Comparison of ENCODE assay signal across 11 mouse cellular contexts in genomic region chr6:124720904-124721303, GRCm38 (mm10). TPM values are rescaled to one million over a fixed set of nuclear protein-coding genes. Genes with fewer than 3 reads are reported as not detected.
DNase-seq lines count a peak whose midpoint lies in the region; ATAC-seq and TF ChIP-seq lines count a peak whose summit lies in the region.
"Had no signal": no experiment of that assay in that cellular context is flagged by ENCODE, and none has a peak within 500 bp of the region (broad histone marks: within the 10 kb centered on the region; RNA-seq: fewer than 3 reads in every experiment).

No protein-coding gene starts in this region.

- intact Hi-C loops in heart, postnatal 14 days (cut with DNase I), result loop anchor here (2.0 kb wide), 1 partner anchor 18 kb away; the partner anchor contains the start of gene Ptpn6
- intact Hi-C loops in left cerebral cortex, postnatal 36 days (cut with DNase I), result no loop called here

- no peaks in the 10 kb centered on the region for H3K27me3 ChIP-seq in heart, embryonic 11.5 days (ENCODE audit: control insufficient read depth, insufficient read depth, low read length)
- no peaks in the 10 kb centered on the region for H3K27me3 ChIP-seq in midbrain, postnatal 0 days (ENCODE audit: insufficient read depth, low read length)
- no peaks in the 10 kb centered on the region for H3K27me3 ChIP-seq in midbrain, embryonic 13.5 days
- no peaks in the 10 kb centered on the region for H3K27me3 ChIP-seq in liver, embryonic 15.5 days

- no peak overlapping the region for H3K27ac ChIP-seq in heart, embryonic 11.5 days (ENCODE audit: low read depth, low read length)
- H3K27ac ChIP-seq in midbrain, postnatal 0 days (ENCODE audit: low read depth, low read length), result no peak overlapping the region
- H3K27ac ChIP-seq in midbrain, embryonic 13.5 days, result no peak overlapping the region
- H3K27ac ChIP-seq in liver, embryonic 15.5 days (replicated peaks), result peak overlapping the region; percentile 76

- H3K9ac ChIP-seq in heart, embryonic 11.5 days (ENCODE audit: low read depth, low read length), result peak overlapping the region; percentile 10; the same call in 1 of the 2 replicates
- H3K9ac ChIP-seq in midbrain, postnatal 0 days (replicated peaks; ENCODE audit: low read length, poor library complexity, severe bottlenecking), result 0 out of 2 replicates have a peak overlapping the region, but pooled peaks have one; percentile 8
- no peak overlapping the region for H3K9ac ChIP-seq in midbrain, embryonic 13.5 days (replicated peaks)
- H3K9ac ChIP-seq in liver, embryonic 15.5 days, result no peak overlapping the region

- no peaks in the 10 kb centered on the region for H3K9me3 ChIP-seq in heart, embryonic 11.5 days (replicated peaks; ENCODE audit: control insufficient read depth, low read length)
- H3K9me3 ChIP-seq in midbrain, postnatal 0 days (ENCODE audit: low read length), result no peaks in the 10 kb centered on the region
- H3K9me3 ChIP-seq in midbrain, embryonic 13.5 days, result no peaks in the 10 kb centered on the region
- H3K9me3 ChIP-seq in liver, embryonic 15.5 days (replicated peaks), result no peaks in the 10 kb centered on the region

- no peak overlapping the region for H3K4me3 ChIP-seq in heart, embryonic 11.5 days (ENCODE audit: low read depth, low read length)
- no peak overlapping the region for H3K4me3 ChIP-seq in midbrain, postnatal 0 days (ENCODE audit: low read depth, low read length)
- no peak overlapping the region for H3K4me3 ChIP-seq in midbrain, embryonic 13.5 days (replicated peaks)
- no peak overlapping the region for H3K4me3 ChIP-seq in liver, embryonic 15.5 days (replicated peaks)

- peaks cover 7% of the 10 kb centered on the region for H3K36me3 ChIP-seq in heart, embryonic 11.5 days (ENCODE audit: control insufficient read depth, insufficient read depth, low read length)
- H3K36me3 ChIP-seq in midbrain, postnatal 0 days (ENCODE audit: insufficient read depth, low read length), result peaks cover 8% of the 10 kb centered on the region
- H3K36me3 ChIP-seq in midbrain, embryonic 13.5 days, result peaks cover 21% of the 10 kb centered on the region
- peaks cover 29% of the 10 kb centered on the region for H3K36me3 ChIP-seq in liver, embryonic 15.5 days (replicated peaks)

- no peak overlapping the region for H3K4me2 ChIP-seq in heart, embryonic 11.5 days
- H3K4me2 ChIP-seq in midbrain, postnatal 0 days (ENCODE audit: low read depth, low read length, poor library complexity, severe bottlenecking), result no peak overlapping the region
- no peak overlapping the region for H3K4me2 ChIP-seq in midbrain, embryonic 13.5 days (replicated peaks)
- H3K4me2 ChIP-seq in liver, embryonic 15.5 days, result no peak overlapping the region

- ATAC-seq in heart, embryonic 11.5 days (replicated peaks; ENCODE audit: insufficient number of reproducible peaks, low FRiP score, low TSS enrichment), result no peak
- no peak for ATAC-seq in midbrain, postnatal 0 days (ENCODE audit: low FRiP score)
- ATAC-seq in midbrain, embryonic 13.5 days, result no peak
- no peak for ATAC-seq in liver, embryonic 15.5 days (ENCODE audit: insufficient read depth)

- TF ChIP-seq CTCF in midbrain, postnatal 0 days (IDR thresholded peaks at IDR 0.05), result no peak

- H3K4me1 ChIP-seq in heart, embryonic 11.5 days (ENCODE audit: control insufficient read depth, insufficient read depth, low read length), result peaks cover 6% of the 10 kb centered on the region
- H3K4me1 ChIP-seq in midbrain, postnatal 0 days (ENCODE audit: insufficient read depth, low read length), result no peaks in the 10 kb centered on the region
- H3K4me1 ChIP-seq in midbrain, embryonic 13.5 days (replicated peaks), result no peaks in the 10 kb centered on the region
- H3K4me1 ChIP-seq in liver, embryonic 15.5 days (replicated peaks), result peaks cover 79% of the 10 kb centered on the region

- no peak for DNase-seq in heart, postnatal 14 days
- no peak for DNase-seq in midbrain, postnatal 0 days (ENCODE audit: low spot score)
- DNase-seq in thymus, postnatal 10 days (ENCODE audit: low spot score in 2 of 2), result peak; percentile 47 to 50
- no peak for DNase-seq in left cerebral cortex, postnatal 36 days (ENCODE audit: low spot score in 2 of 2)
- DNase-seq in urinary bladder, postnatal 4 days (ENCODE audit: low spot score in 2 of 2), result no peak
- DNase-seq: cerebellum, adult 11 months; heart, adult 18-20 months; kidney, adult 2 months had no signal

- 79% methylated on average over 11 of the region's 11 CpGs for WGBS in heart, embryonic 11.5 days (ENCODE audit: insufficient replicate concordance)
- 75% methylated on average over 11 of the region's 11 CpGs for WGBS in midbrain, postnatal 0 days
- whole genome bisulfite sequencing in midbrain, embryonic 13.5 days, result 65% methylated on average over 11 of the region's 11 CpGs
- 64% methylated on average over 11 of the region's 11 CpGs for WGBS in liver, embryonic 15.5 days (ENCODE audit: insufficient replicate concordance)

RNA-seq across cellular contexts. Expression of gene Phb2, which starts 8.8 kb away (rescaled TPM):
- polyA plus RNA-seq in heart, embryonic 11.5 days (2014; fragmentation: Nextera tagmentation; extraction: Ambion mirVana), result 335 and 336 TPM in 2 replicates
- total RNA-seq in heart, postnatal 14 days (2021), result 100 to 1,000 TPM; 326 to 358 TPM
- 197 and 230 TPM in 2 replicates for total RNA-seq in midbrain, postnatal 0 days (2014; rRNA removed)
- 265 and 269 TPM in 2 replicates for polyA plus RNA-seq in midbrain, postnatal 0 days (2015; fragmentation: Nextera tagmentation; extraction: Ambion mirVana)
- 258 and 276 TPM in 2 replicates for polyA plus RNA-seq in midbrain, embryonic 13.5 days (2015; fragmentation: Nextera tagmentation; extraction: Ambion mirVana)
- 242 and 243 TPM in 2 replicates for polyA plus RNA-seq in liver, embryonic 15.5 days (2015; fragmentation: Nextera tagmentation; extraction: Ambion mirVana)
- 100 to 1,000 TPM; 113 to 127 TPM for total RNA-seq in left cerebral cortex, postnatal 36 days (2021)

RNA-seq across cellular contexts. Expression of gene Emg1, which starts 8.9 kb away (rescaled TPM):
- polyA plus RNA-seq in heart, embryonic 11.5 days (2014; fragmentation: Nextera tagmentation; extraction: Ambion mirVana), result 139 and 148 TPM in 2 replicates
- total RNA-seq in heart, postnatal 14 days (2021), result 10 to 100 TPM; 58.8 to 68.4 TPM
- total RNA-seq in midbrain, postnatal 0 days (2014; rRNA removed), result 75.6 and 99.9 TPM in 2 replicates
- 87.2 and 89.8 TPM in 2 replicates for polyA plus RNA-seq in midbrain, postnatal 0 days (2015; fragmentation: Nextera tagmentation; extraction: Ambion mirVana)
- polyA plus RNA-seq in midbrain, embryonic 13.5 days (2015; fragmentation: Nextera tagmentation; extraction: Ambion mirVana), result 136 and 144 TPM in 2 replicates
- 122 and 128 TPM in 2 replicates for polyA plus RNA-seq in liver, embryonic 15.5 days (2015; fragmentation: Nextera tagmentation; extraction: Ambion mirVana)
- 10 to 100 TPM; 41.8 to 45.9 TPM for total RNA-seq in left cerebral cortex, postnatal 36 days (2021)

RNA-seq across cellular contexts. Expression of gene Ptpn6, which starts 17.6 kb away (rescaled TPM):
- polyA plus RNA-seq in heart, embryonic 11.5 days (2014; fragmentation: Nextera tagmentation; extraction: Ambion mirVana), result 4.8 and 6.9 TPM in 2 replicates
- total RNA-seq in heart, postnatal 14 days (2021), result 1 to 10 TPM; 4.2 to 8.5 TPM
- total RNA-seq in midbrain, postnatal 0 days (2014; rRNA removed), result 2.3 and 3.4 TPM in 2 replicates
- 3.2 and 4.0 TPM in 2 replicates for polyA plus RNA-seq in midbrain, postnatal 0 days (2015; fragmentation: Nextera tagmentation; extraction: Ambion mirVana)
- 3.4 and 4.1 TPM in 2 replicates for polyA plus RNA-seq in midbrain, embryonic 13.5 days (2015; fragmentation: Nextera tagmentation; extraction: Ambion mirVana)
- 38.1 and 43.7 TPM in 2 replicates for polyA plus RNA-seq in liver, embryonic 15.5 days (2015; fragmentation: Nextera tagmentation; extraction: Ambion mirVana)
- total RNA-seq in left cerebral cortex, postnatal 36 days (2021), result 1 to 10 TPM; 3.7 to 6.6 TPM

RNA-seq across cellular contexts. Expression of gene Grcc10, which starts 20.3 kb away (rescaled TPM):
- polyA plus RNA-seq in heart, embryonic 11.5 days (2014; fragmentation: Nextera tagmentation; extraction: Ambion mirVana), result 352 and 380 TPM in 2 replicates
- 100 to 1,000 TPM; 323 to 327 TPM for total RNA-seq in heart, postnatal 14 days (2021)
- 244 and 246 TPM in 2 replicates for total RNA-seq in midbrain, postnatal 0 days (2014; rRNA removed)
- 710 and 723 TPM in 2 replicates for polyA plus RNA-seq in midbrain, postnatal 0 days (2015; fragmentation: Nextera tagmentation; extraction: Ambion mirVana)
- 710 and 725 TPM in 2 replicates for polyA plus RNA-seq in midbrain, embryonic 13.5 days (2015; fragmentation: Nextera tagmentation; extraction: Ambion mirVana)
- polyA plus RNA-seq in liver, embryonic 15.5 days (2015; fragmentation: Nextera tagmentation; extraction: Ambion mirVana), result 75.9 and 76.4 TPM in 2 replicates
- 100 to 1,000 TPM; 285 to 313 TPM for total RNA-seq in left cerebral cortex, postnatal 36 days (2021)

RNA-seq across cellular contexts. Expression of gene Gm45234, which starts 34.9 kb away (rescaled TPM):
- polyA plus RNA-seq in heart, embryonic 11.5 days (2014; fragmentation: Nextera tagmentation; extraction: Ambion mirVana), result not detected in 2 replicates
- 1 to 10 TPM in 1 of 2 experiments, not detected in 1; 1.5 TPM for total RNA-seq in heart, postnatal 14 days (2021)
- total RNA-seq in midbrain, postnatal 0 days (2014; rRNA removed), result not detected in 2 replicates
- polyA plus RNA-seq in midbrain, postnatal 0 days (2015; fragmentation: Nextera tagmentation; extraction: Ambion mirVana), result not detected in 2 replicates
- not detected in 2 replicates for polyA plus RNA-seq in midbrain, embryonic 13.5 days (2015; fragmentation: Nextera tagmentation; extraction: Ambion mirVana)
- not detected in 2 replicates for polyA plus RNA-seq in liver, embryonic 15.5 days (2015; fragmentation: Nextera tagmentation; extraction: Ambion mirVana)
- total RNA-seq in left cerebral cortex, postnatal 36 days (2021), result not detected
- total RNA-seq: heart, adult 18-20 months had no signal
- polyA plus RNA-seq: kidney, adult 2 months had no signal

Comparison
In these comparisons a context has a peak if more than half of its experiments do, and no peak if none do; other contexts are left out.
1. H3K9ac ChIP-seq: peak in heart, embryonic 11.5 days (single experiment) and midbrain, postnatal 0 days (single experiment); none in midbrain, embryonic 13.5 days (single experiment) and liver, embryonic 15.5 days (single experiment).
2. DNase-seq: peak in thymus, postnatal 10 days (2 of 2); none in heart, postnatal 14 days (0 of 2), midbrain, postnatal 0 days (single experiment), left cerebral cortex, postnatal 36 days (0 of 2) and urinary bladder, postnatal 4 days (0 of 2).